Mouse (Mus musculus) olfactory bulb, adult 2 months (tissue): ENCODE measurements around the gene Itpkc.

Source experiments
- CTCF ChIP-seq: fragments of 200-500 bp; IDR thresholded peaks from 2 replicates; pipeline ENCODE4 v1.5.1; 2012; ENCODE audit warnings: low read depth, mild to moderate bottlenecking, low read length, moderate library complexity; ENCODE audit not compliant: insufficient read depth
- POLR2A ChIP-seq: fragments of 200-500 bp; IDR thresholded peaks from 2 replicates; pipeline ENCODE4 v1.6.1; 2012; ENCODE audit warnings: mild to moderate bottlenecking, low read depth, low read length, moderate library complexity; ENCODE audit not compliant: insufficient read depth

- TF ChIP-seq POLR2A = no peak
- TF ChIP-seq CTCF = no peak
Measured at GRCm38 (mm10) chr7:27271423-27271822, 43.0 kb upstream of the Itpkc start.
